Mouse (Mus musculus) lung, embryonic 14.5 days (tissue): ENCODE measurements around the gene Lix1. TPM values are rescaled to one million over a fixed set of nuclear protein-coding genes. Genes with fewer than 3 reads are reported as not detected.

ENCODE experiments used
- ATAC-seq: fragments of 200-750 bp; cut with Nextera tagmentation; 2 replicates; pipeline ENCODE4 v1.8.0; 2017; ENCODE audit warnings: mild to moderate bottlenecking, moderate TSS enrichment, moderate library complexity; ENCODE audit not compliant: insufficient read depth
- DNase-seq: peaks from one replicate; pipeline ENCODE4 v3.0.0-alpha.2; 2015
- H3K27ac ChIP-seq: fragments of 300-500 bp; sonication (generic); 2 replicates; pipeline ENCODE4 v1.5.1; 2014; ENCODE audit warnings: low read depth, mild to moderate bottlenecking, moderate library complexity
- H3K27me3 ChIP-seq: fragments of 300-500 bp; sonication (generic); 2 replicates; pipeline ENCODE4 v1.6.1; 2014; ENCODE audit warnings: low read length, control low read depth; ENCODE audit not compliant: insufficient read depth
- H3K36me3 ChIP-seq: fragments of 300-500 bp; sonication (generic); 2 replicates; pipeline ENCODE4 v1.6.1; 2014; ENCODE audit warnings: control low read depth; ENCODE audit not compliant: insufficient read depth
- H3K4me1 ChIP-seq: fragments of 300-500 bp; sonication (generic); 2 replicates; pipeline ENCODE4 v1.6.1; 2014; ENCODE audit warnings: antibody characterized with exemption, control low read depth; ENCODE audit not compliant: insufficient read depth
- H3K4me2 ChIP-seq: fragments of 300-500 bp; sonication (generic); 2 replicates; pipeline ENCODE4 v1.6.1; 2014; ENCODE audit warnings: mild to moderate bottlenecking
- H3K4me3 ChIP-seq: fragments of 300-500 bp; sonication (generic); 2 replicates; pipeline ENCODE4 v1.5.1; 2014; ENCODE audit warnings: low read depth, low read length
- H3K9ac ChIP-seq: fragments of 300-500 bp; sonication (generic); 2 replicates; pipeline ENCODE4 v1.6.1; 2014
- H3K9me3 ChIP-seq: fragments of 300-500 bp; sonication (generic); 2 replicates; pipeline ENCODE4 v1.6.1; 2016; ENCODE audit warnings: low read depth, low read length, control low read depth
- CTCF ChIP-seq: IDR thresholded peaks from 2 replicates; pipeline ENCODE4 v1.5.1; 2016; ENCODE audit warnings: antibody characterized with exemption, low read depth
- WGBS: fragments of 180-500 bp; shearing (Covaris S2); extraction: QIAGEN DNeasy Blood & Tissue Kit; methylation state at CpG from one replicate; pipeline ENCODE4 v1.1.7; 2014; 5-methylcytosine and 5-hydroxymethylcytosine counted together
- polyA plus RNA-seq: library from polyadenylated mRNA; unstranded; fragments of >200 nt; fragmentation: Nextera tagmentation; extraction: Ambion mirVana; gene quantifications from 2 replicates; pipeline ENCODE4 v1.2.1, GENCODE M21; 2014

The Lix1 gene
- 0.26 and 0.60 TPM in 2 replicates for polyA plus RNA-seq

GRCm38 (mm10) chr17:17402222-17403004, at the start of gene Lix1:
Gene Lix1, plus strand, starts transcription at chr17:17402672.
- ATAC-seq (peak; percentile 93), DNase-seq (peak; percentile 74)
- Histone ChIP-seq H3K4me2 (peak within 1 kb of the TSS; percentile 16; the same call in 1 of the 2 replicates), H3K9me3 (no peaks in the 10 kb centered on the region), H3K36me3 (no peaks in the 10 kb centered on the region), H3K4me1 (no peaks in the 10 kb centered on the region), H3K27me3 (no peaks in the 10 kb centered on the region), H3K4me3 (no peak within 1 kb of the TSS), H3K9ac (no peak within 1 kb of the TSS), H3K27ac (no peak within 1 kb of the TSS)
- 32% methylated on average over 6 of the region's 6 CpGs for WGBS
- peak; percentile 72 for TF ChIP-seq CTCF

GRCm38 (mm10) chr17:17373550-17373917, 28.9 kb upstream of the Lix1 start:
- WGBS, result 4% methylated on average over 6 of the region's 6 CpGs
- peak overlapping the region; percentile 68 for H3K4me2 ChIP-seq
- TF ChIP-seq CTCF, result no peak
- peak overlapping the region; percentile 89 for H3K9ac ChIP-seq
- DNase-seq, result no peak
- peak overlapping the region; percentile 92 for H3K27ac ChIP-seq
- H3K4me3 ChIP-seq, result peak overlapping the region; percentile 80
- ATAC-seq, result peak; percentile 45; the same call in 1 of the 2 replicates
- no peaks in the 10 kb centered on the region for H3K9me3 ChIP-seq
- no peaks in the 10 kb centered on the region for H3K4me1 ChIP-seq
- H3K27me3 ChIP-seq, result no peaks in the 10 kb centered on the region
- H3K36me3 ChIP-seq, result peaks cover 12% of the 10 kb centered on the region; the same call in 1 of the 2 replicates

GRCm38 (mm10) chr17:17373918-17374910, 28.3 kb upstream of the Lix1 start, which contains the start of gene Riok2:
Gene Riok2, plus strand, starts transcription at chr17:17374309.
- Histone ChIP-seq H3K27me3 (no peaks in the 10 kb centered on the region), H3K4me1 (no peaks in the 10 kb centered on the region), H3K27ac (peak within 1 kb of the TSS; percentile 92), H3K9me3 (no peaks in the 10 kb centered on the region), H3K4me2 (peak within 1 kb of the TSS; percentile 68), H3K36me3 (peaks cover 12% of the 10 kb centered on the region; the same call in 1 of the 2 replicates), H3K4me3 (peak within 1 kb of the TSS; percentile 80), H3K9ac (peak within 1 kb of the TSS; percentile 89)
- TF ChIP-seq CTCF, result no peak
- WGBS, result under 1% methylated on average over 48 of the region's 48 CpGs
- DNase-seq, result peak; percentile 100
- peak; percentile 99 for ATAC-seq

GRCm38 (mm10) chr17:17375581-17375980, 26.9 kb upstream of the Lix1 start:
- Histone ChIP-seq H3K9me3 (no peaks in the 10 kb centered on the region), H3K36me3 (peaks cover 16% of the 10 kb centered on the region), H3K9ac (peak overlapping the region; percentile 89), H3K27ac (no peak overlapping the region), H3K4me3 (peak overlapping the region; percentile 80), H3K4me2 (peak overlapping the region; percentile 68), H3K27me3 (no peaks in the 10 kb centered on the region), H3K4me1 (no peaks in the 10 kb centered on the region)
- no peak for DNase-seq
- ATAC-seq, result no peak
- TF ChIP-seq CTCF, result no peak
- 84% methylated on average over 3 of the region's 3 CpGs for WGBS

- Histone ChIP-seq H3K36me3 (peaks cover 66% of the 10 kb centered on the region), H3K4me3 (no peak overlapping the region), H3K4me2 (no peak overlapping the region), H3K9me3 (no peaks in the 10 kb centered on the region), H3K27ac (no peak overlapping the region), H3K4me1 (no peaks in the 10 kb centered on the region), H3K9ac (no peak overlapping the region), H3K27me3 (no peaks in the 10 kb centered on the region)
- WGBS, result 92% methylated on average over 4 of the region's 4 CpGs
- ATAC-seq (no peak), DNase-seq (no peak)
- no peak for TF ChIP-seq CTCF
Measured at GRCm38 (mm10) chr17:17383703-17384102, 18.8 kb upstream of the Lix1 start.

- TF ChIP-seq CTCF, result no peak
- no peak overlapping the region for H3K4me3 ChIP-seq
- DNase-seq (no peak), ATAC-seq (no peak)
- no peaks in the 10 kb centered on the region for H3K27me3 ChIP-seq
- H3K4me1 ChIP-seq, result no peaks in the 10 kb centered on the region
- no peak overlapping the region for H3K4me2 ChIP-seq
- no peak overlapping the region for H3K27ac ChIP-seq
- H3K9me3 ChIP-seq, result no peaks in the 10 kb centered on the region
- peaks cover 71% of the 10 kb centered on the region for H3K36me3 ChIP-seq
- 82% methylated on average over 3 of the region's 3 CpGs for WGBS
- no peak overlapping the region for H3K9ac ChIP-seq
Measured at GRCm38 (mm10) chr17:17384502-17384901, 18.0 kb upstream of the Lix1 start.

- Histone ChIP-seq H3K36me3 (peaks cover 72% of the 10 kb centered on the region), H3K9ac (no peak overlapping the region), H3K4me2 (no peak overlapping the region), H3K9me3 (no peaks in the 10 kb centered on the region), H3K27me3 (no peaks in the 10 kb centered on the region), H3K4me3 (no peak overlapping the region), H3K27ac (no peak overlapping the region), H3K4me1 (no peaks in the 10 kb centered on the region)
- no peak for ATAC-seq
- no peak for TF ChIP-seq CTCF
- no peak for DNase-seq
- 85% methylated on average over 2 of the region's 2 CpGs for WGBS
Measured at GRCm38 (mm10) chr17:17386117-17386516, 16.4 kb upstream of the Lix1 start.
